Mouse (Mus musculus) hematopoietic stem cell, adult 5-6 weeks (primary cell): ENCODE data around the gene Adamts20. TPM values are rescaled to one million over a fixed set of nuclear protein-coding genes. Genes with fewer than 3 reads are reported as not detected.

Experiments used
- ATAC-seq, 2 experiments: fragments of 125-278 bp in 1 of 2; replicated peaks in 1 of 2; 2 replicates each; pipeline ENCODE4 v1.8.0; 2016 to 2017; ENCODE audit warnings: inconsistent platforms in 2 of 2, mild to moderate bottlenecking in 2 of 2, moderate number of reproducible peaks in 2 of 2, low read depth in 1 of 2, moderate TSS enrichment in 1 of 2; ENCODE audit not compliant: low FRiP score in 2 of 2, poor library complexity in 2 of 2, severe bottlenecking in 2 of 2, insufficient read depth in 1 of 2, low TSS enrichment in 1 of 2
- total RNA-seq: library from RNA; stranded (forward); fragments of 172-1452, 232-1000 nt; gene quantifications from 2 replicates; pipeline ENCODE4 v1.2.3, GENCODE M21; 2017

Gene Adamts20
- total RNA-seq, 1 experiment from 2014 or later: not detected

DNA sequence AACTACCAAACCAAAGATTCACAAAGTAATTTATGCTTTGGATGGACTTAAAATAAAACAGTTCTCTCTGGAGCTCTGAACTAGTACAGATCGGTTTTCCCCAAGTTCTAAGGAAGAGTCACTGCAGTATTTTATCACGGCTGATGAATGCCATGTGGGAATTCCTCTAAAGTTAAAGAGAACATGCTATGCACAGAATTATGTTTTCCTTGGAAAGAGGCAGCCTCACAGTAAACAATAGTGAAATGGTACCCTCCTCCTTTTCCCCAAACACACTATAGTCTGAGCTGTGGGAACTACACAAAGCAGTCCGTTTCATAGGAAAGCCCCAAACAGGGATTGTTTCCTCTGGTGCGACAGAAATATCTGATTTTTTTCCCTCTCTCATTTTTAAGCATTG lies 171.1 kb downstream of the Adamts20 start:
- no peak for ATAC-seq

DNA sequence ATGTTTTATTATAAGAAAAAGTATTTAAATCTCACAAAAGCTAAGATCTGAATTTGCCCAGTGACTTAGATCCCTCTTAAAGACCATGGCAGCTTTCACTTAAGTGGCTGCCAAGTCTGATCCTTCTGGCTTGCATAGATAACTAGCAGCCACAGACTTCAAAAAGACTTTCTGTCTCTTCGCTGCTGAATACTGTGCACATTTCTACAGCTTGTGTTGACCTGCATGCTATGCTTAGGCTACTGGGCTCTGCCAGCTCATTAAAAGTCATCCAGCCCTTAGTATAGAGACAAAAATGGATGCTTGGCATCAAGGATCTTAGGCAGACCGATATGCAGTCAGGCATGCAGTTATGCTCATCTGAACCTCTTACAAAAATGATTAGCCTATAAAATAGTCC lies 177.2 kb downstream of the Adamts20 start:
- ATAC-seq: no peak

DNA sequence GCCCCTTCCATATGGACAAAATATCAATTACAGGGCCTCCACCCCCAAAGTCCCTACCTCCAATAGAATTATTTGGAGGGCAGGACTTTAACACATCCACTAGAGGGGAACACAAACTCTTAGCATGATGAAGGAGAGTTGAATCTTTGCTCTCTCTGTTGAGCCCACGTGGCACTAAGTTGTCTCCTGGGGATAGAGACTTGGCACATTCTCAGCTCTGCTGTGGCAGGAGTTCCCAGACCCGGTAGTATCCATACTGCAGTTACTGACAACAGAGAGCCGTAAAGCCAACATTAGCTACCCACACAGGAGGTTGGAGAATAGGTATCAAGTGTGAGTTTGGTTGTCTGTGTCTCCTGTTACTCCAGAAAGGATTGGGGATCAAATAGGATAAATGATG lies 177.7 kb downstream of the Adamts20 start:
- no peak for ATAC-seq

DNA sequence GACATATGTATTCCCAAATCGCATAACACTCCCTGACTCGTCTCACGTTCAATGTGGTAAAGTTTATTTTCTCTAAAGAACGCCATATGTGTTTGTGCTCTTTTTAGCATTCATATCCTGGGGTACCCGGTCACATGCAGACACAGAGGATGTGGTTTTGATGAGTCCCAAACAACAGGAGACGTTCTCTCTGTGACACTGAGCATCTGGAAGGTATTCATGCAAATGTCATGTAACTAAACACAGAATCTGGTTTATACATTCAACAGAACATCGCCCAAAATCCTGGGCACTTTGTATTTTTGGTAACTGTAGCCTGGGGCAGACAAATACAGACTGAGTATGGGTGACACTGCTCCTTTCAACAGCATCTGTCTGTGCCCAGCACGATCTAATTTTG lies 188.8 kb downstream of the Adamts20 start:
- ATAC-seq: no peak

DNA sequence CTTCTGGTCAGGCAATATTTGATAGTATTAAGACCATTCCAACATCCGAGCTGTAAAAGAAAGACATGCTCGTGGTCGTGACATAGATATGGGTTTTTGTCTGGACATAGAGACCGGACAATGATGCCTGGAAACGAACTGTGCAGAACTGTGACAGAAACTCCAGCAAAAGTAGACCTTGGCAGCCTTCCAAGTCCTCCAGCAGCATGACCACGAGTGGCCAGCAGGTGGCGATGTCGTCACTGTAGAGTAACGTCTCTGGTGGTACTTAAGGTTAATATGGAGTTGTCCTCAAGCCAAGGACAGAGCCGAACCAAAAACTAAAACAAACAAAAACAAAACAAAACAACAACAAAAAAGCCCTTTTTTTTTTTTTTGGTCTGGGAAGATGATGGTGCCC lies 199.6 kb downstream of the Adamts20 start:
- ATAC-seq: peak; percentile 27 to 57; a peak in 1 of 4 replicates

DNA sequence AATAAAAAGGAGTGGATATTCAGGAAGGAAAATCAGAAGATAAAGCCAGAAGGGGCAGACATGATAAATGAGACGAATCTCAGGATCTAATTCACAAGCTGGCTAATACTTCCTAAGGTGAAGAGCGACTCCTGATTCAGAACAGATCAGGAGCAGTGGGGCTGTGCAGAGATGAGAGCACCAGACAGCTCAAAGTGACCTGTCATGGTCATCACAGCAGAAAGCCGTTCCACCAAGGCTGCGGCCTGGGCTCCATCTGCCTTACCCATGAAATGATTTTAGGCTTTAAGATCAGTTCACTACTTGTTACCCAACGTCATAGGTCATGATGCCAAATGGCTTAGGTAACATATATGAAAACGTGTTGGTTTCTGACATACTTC lies 200.7 kb downstream of the Adamts20 start:
- no peak for ATAC-seq

DNA sequence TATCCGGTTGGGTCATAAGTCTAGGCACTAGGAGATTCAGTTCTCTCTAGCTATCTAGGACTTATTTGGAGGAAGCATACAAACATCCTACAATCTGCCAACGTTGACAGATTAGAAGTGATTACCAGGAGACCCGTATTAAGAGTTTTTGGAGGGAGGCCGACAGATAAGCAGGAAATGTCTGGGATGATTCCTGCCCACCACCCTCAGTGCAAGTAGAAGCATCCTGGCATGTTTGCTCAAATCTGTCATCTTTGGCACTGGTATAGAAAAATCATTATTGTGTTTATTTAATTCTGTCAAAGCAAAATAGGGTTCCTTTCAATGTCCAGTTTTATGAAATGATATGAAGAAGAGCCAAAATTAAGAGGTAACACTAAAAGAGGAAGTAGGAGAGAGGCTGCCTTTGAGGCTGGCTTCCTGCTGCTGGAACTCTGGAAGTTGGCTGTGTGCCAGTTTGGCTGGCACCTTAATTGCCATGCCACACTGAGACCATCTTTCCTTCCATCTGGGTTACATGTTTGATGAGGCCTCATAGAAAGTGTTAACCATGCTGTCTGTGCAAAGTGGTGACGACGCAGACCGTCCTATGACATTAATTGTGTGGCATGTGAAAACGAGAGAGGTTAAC lies 201.2 kb downstream of the Adamts20 start:
- ATAC-seq: peak; percentile 78

DNA sequence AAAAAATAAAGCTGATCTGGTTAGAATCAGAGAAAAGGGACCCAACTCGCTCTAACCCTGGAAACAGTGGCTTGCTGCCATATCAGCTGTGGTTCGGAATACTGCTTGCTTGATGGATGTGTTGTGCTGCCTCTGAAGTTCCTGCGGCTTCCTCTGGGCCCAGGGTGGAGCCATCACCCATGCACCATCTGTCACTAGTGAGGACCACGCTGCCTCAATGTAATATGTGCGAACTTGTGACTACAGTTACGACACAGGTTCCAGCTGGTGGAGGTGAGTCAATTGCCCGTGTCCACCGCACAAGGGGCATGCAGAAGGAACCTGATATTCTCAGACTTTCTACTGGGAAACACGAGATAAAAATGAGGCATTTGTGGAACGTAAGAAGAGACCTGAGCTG lies 202.0 kb downstream of the Adamts20 start:
- ATAC-seq: peak in 1 of 2 experiments; percentile 26; a peak in 1 of 4 replicates

DNA sequence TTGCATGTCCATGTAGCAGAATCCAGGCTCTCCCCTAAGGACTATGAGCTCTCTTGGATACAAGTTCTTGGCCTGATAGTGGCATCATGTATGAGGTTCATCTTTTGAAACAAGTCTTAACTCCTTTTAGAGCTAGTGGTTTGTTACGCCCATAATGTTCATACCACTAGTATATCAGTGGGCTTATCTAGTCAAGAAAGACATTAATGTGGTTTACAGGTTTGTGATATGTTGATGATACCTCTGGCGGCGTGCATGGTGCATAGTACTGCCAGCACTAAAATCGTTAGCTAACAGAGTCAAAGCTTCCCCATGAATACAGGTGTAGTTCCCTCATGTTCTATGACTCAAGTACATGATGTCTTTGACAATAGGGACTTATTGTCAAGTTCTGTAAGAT lies 205.7 kb downstream of the Adamts20 start:
- no peak for ATAC-seq

DNA sequence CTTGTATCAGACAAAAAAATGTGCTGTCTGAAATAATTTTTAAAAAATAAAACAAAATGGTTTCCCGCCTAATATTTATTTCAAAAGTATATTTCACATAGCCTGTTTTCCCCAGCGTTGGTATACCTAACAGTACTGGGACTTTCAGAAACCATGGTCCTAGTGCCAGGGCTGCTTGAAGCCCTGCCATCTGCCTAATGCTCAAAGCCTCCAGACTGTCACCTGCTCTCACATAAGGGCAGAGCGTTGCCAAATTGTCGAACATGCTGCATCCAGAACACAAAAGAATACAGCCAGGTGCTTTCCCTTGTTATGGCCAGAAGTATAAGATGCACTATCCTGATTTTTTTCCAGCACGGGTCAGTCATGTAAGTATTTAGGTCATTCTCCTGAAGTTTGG lies 209.7 kb downstream of the Adamts20 start:
- no peak for ATAC-seq

DNA sequence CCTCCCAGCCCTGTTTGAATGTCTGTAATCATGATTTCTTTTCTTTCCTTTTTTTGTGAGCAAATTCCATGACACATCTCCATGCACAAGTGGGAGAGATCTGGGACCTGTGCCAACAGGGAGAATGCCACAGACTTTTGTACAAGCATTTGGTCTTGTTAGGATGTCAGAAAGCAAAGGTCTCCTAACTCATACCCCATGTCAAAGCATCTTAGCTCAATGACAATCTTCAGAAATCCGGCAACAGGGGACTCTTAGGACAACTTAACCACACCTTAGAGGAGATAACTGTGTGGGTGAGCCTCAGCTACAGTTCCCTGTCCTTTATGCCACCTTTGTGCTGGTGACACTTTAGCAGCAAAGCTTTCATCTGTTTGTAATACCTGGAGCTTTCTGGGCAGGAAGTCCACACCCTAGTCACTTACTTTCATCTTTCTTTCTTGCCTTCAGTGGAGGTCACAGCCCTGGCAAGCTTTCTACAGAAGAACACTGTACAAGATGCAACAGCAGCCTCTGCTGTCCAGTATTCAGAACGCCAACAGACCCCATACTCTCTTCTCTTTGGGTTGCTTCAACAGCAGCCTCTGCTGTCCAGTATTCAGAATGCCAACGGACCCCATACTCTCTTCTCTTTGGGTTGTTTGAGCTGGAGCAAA lies 210.2 kb downstream of the Adamts20 start:
- ATAC-seq: no peak

DNA sequence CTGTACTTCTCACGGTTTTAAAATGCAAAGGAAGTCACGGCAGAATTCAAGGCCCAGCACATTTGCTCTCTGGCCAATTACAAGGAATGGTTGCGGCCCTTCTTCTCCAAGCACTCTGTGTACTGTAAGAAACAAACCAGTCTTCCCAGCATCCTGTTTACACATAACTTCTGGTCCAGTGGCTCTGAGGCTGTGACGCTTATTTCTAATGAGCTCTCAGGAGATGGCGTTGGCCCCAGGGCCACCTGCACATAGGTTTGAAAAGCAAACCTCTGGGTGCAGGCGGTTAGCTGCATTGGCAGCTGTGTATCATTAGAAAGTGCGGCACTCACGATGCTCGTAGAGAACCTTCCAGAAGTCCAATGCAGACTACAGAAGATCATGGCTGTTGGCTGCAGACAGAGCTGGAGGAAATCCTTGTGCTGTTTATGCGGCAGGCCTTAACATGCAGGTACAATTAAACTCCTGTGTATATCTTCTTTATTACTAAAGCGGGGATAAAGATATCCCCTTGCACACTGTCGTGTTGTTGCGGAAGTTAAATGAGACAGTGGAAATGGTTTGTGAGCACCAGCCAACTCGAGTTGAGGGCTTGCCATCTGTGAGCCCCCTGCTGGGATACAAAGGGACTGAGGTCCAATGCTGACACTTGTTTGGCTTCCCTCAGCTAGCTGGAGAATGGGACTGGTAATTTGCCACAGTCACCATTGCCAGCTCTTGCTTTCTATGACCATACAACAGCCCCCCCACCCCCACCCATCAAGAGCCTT lies 210.9 kb downstream of the Adamts20 start:
- no peak for ATAC-seq

DNA sequence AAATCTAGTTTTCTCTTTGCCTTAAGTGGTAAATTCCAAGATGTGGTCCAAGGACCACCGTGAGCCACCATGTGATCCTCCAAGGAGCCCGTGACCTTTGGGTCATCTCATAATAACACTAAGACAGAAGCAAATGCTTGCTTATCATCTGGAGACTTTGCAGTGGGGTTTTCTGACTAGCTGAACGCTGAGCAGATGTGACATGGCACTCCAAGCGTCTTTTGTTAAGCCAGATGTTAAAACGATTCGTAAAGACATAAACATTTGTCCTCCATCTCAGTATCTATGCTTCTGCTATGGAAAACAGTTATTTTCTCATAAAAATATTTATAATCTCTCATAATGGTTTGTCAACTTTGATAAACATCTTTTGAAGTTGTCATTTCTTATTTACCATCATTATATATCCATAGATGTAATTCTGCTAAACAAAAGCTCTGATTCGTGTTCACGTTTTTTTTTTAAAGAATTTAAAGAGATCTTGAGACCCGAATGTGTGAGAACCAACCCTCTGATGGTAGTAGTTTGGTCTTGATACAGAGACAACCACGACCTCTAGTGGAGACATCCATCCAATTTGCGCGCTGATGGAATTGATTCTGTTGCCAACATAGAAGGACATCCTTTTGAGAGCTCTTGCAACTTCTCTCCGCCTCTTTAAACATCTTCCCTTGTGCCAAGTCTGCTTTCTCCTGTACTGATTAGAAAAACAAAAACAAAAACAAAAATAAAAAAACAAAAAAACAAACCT lies 212.1 kb downstream of the Adamts20 start:
- ATAC-seq: no peak

DNA sequence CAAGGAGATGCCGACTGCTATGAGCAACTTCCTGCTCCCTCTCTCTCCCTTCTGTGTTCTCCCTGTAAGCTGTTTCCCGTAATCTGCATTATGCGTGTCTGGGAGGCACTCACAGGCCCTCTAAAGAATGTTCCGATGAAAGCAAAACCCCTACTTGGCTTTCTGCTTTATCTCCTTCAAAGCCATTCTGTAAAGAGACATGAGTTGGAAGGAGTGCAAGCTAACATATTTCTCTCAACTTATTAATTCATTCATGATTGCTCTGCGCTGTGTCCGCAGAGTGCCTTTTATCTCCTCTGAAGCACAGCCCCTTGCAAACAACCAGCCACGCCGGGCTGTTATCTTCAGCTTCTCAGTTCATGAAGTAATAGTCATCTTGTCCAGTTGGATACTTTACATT lies 215.5 kb downstream of the Adamts20 start:
- no peak for ATAC-seq

DNA sequence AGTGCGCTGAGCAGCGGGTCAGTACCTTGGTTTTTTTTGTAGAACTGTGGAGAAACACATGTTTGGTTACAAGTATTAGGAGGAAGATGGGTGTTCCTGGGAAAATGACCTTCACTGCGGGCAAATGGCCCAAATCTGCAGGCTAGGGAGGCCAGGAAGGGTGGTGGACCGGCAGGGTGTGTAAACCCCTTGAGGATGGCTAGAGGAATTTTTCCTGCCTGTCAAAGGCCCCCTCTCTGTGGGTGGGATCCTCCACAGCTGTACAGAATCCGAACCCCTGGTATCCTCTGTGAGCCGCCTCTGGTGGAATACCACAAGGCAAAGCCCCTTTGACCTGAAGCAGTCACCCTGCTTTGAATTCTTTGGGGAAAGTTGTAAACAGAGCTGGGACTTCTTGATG lies 216.8 kb downstream of the Adamts20 start:
- no peak for ATAC-seq

DNA sequence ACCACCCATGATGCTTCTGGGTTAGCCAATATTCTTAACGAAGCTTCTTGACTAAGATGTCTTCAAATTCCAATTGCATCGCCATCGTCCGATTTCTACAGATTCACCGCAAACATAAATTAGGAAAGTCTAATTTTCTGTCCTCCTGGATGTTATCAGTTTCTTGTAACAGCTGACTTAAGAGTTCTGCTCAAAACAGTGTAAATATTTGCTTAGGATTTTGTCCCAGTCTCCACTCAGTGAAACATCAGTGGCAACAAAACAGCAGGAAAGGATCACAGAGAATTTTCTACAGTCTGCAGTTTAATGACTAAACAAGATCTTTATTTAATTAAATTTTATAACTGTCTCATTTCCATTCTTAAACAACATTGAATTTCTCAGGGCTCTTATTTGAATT lies 218.5 kb downstream of the Adamts20 start:
- no peak for ATAC-seq

DNA sequence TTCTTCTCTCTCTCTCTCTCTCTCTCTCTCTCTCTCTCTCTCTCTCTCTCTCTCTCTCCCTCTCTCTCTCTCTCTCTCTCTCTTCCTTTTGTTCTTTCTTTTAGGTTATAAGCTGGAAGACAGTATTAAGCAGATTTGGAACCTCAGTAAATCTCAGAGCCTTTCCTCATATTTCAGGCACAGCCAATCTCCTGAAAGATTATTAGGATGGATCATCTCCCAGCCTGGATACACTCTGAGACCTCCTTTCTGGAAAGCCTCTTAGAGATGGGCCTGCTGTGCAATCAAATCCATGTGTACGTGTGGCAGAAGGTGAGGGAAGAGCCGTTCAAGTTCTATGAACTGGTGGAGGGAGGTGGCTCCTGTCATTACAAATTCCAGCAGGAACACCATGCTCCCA lies 220.9 kb downstream of the Adamts20 start:
- ATAC-seq: no peak

DNA sequence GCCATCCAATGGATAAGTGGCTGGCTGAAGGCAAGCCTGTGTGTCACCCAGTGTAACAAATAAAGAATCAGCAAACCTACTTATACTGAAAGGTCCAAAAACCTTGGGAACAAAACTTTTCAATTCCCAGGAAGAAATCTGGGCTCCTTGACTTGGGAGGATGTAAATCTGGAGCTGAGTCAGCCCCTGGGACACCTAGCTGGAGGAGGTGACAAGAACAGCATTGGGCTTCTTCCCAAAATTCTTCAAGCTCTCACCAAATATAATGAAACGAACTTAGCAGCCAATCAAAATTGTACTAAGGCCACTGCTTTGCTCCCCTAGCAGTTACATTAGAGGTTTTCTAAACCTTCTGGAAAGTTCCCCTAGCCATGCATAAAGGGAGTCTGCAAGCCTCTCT lies 223.1 kb downstream of the Adamts20 start:
- no peak for ATAC-seq
